Mouse (Mus musculus): ENCODE data around the gene Ktn1.

Ktn1 gene

DNA sequence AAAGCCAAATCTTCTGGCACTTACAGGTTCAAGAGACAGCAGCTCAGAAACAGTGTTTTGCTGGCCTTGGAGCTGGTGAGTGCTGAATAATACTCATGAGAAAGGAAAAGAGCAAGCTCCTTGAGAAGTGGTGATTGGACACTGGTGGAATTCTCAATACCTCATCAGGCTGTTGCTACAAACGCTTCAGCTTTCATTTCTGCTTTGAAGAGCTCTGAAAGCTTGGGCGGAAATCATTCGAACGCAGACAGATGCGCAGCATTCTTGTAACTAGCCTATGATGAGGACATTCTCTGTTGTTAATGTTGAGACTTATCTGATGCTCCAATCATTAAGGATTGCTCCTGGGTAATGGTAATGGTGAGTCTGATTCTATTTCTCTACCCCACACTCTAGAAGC is at the start of gene Ktn1:
Gene Ktn1 (plus strand): TSS at position 231 of the 400 bp plus-strand sequence.
- no peak for DNase-seq (ENCODE audit: low read depth, low spot score)

DNA sequence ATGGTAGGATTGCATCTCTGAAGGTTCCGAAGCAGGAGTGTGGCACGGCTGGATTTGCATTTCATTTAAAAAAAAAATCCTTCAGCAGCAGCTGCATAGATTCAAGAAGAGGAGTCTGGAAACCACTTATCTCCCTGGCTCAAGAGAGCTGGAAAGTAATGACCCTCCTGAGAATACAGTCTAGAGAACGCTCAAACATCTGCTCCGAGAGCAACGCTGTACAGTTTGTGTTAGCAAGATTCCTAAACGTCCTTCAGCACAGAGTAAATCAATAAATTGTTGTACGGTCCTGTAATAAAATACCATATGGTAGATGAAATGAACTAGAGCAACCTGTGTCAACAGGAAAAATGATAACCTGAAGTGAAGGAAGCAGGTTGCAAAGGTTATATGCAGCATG is 35.0 kb upstream of the Ktn1 start:
- DNase-seq (ENCODE audit: low read depth, low spot score), result no peak

DNA sequence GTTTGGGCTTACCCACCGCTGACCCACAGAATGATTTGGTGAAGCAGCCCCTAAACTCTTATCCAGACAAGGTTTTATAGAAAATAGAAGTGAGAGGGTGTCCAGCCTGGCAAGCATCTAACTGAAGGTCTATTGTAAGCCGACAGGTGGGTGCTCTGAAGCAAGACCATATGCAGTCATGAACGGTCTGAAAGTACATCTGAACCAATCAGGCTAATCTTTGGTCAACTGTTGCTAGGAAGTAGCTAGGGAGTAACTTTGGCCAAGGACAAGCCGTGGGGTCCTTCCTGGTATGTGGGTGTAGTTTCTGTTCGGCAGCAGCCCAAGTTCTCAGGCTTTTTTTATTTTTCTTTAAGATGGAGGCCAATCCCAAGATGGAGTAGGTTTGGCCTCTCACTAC is 29.4 kb upstream of the Ktn1 start:
- DNase-seq (ENCODE audit: low read depth, low spot score), result no peak

DNA sequence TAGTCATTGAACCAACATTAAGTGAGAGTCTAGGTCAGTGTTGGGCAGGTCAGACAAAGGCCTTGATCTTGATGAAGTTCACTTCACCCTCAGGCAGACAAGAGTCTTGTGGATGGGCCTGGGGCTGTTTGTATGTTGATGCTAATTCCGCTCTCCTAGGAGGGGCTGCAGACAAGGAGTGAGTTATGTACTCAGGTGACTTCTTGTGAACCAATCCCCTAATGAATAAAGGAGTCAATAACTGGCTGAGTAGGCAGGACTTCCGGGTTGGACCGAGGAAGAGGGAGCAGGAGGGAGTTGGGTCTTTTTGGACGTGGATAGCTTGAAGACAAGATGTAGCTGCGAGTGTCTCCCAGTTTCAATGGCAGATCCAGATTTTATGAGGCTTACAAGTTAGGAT is 26.3 kb upstream of the Ktn1 start:
- DNase-seq (ENCODE audit: low read depth, low spot score), result no peak

DNA sequence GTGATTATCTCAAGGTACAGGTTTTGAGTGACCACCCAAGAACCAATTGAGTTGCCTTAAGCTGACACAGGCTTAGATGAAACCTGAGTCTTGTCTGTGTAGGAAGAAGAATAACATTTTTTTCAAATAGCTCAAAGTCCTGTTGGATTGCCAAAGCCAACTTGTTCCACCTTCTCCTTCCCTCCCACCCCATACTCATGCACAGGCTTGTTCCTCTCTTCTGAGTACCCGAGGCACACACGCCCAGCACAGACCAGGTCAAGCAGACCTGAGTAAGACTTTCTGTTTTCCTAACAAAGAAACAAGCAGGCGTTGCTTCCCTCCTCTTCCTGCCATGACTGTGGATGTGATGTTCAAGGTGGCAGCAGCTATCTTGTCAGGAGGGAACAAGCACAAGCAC is 23.4 kb upstream of the Ktn1 start:
- no peak for DNase-seq (ENCODE audit: low read depth, low spot score)

DNA sequence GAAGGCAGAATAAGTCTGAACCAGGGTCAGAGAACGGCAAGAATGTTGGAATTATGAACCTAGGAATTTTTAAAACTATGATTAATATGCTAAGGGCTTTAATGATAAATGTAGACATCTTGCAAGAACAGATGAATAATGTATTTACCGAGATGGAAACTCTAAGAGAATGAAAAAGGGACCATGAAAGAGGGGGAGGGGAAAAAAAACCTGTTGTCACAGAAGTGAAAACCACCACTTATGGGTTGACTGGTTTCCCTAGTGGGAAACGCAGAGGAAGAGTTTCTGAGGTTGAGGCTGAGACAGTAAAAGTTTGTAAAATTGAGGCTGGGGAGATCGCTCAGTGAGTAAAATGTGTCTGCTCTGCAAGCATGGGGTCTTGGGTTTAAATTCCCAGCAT is 22.1 kb upstream of the Ktn1 start:
- DNase-seq (ENCODE audit: low read depth, low spot score), result no peak

DNA sequence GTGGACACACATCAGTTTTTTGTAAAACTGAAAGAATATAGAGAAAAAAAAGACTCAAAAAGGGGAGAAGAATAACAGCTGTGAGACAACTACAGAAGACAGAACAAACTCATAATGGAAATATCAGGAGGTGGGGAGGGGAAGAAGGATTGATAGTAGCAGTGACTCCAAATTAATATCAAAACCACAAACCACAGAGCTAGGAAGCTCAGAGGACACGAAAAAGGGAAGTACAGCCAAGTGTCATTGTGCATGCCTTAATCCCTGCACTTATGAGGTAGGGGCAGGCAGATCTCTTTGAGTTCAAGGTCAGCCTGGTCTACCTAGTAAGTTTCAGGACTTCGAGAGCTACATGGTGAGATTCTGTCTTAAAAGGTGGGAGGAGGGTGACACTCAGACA is 21.4 kb upstream of the Ktn1 start:
- DNase-seq (ENCODE audit: low read depth, low spot score), result no peak

DNA sequence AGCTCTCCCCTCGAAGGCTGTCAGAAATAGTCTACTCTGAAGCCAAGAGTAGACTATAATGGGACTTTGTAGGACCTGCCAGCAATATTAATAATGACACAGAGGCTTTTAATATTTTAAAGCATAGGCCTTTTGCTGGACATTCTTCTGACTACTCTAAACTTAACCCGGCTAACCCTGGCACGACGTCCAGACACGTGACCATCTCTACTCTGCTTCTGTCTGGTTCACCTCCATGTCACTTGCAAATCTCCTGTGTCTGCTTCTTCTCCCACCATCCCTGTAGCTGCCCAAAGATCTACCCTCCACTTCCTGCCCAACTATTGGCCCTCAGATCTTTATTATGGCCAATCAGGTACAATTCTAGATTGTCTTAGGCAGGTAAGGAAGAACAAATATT is 20.9 kb upstream of the Ktn1 start:
- DNase-seq (ENCODE audit: low read depth, low spot score), result no peak

DNA sequence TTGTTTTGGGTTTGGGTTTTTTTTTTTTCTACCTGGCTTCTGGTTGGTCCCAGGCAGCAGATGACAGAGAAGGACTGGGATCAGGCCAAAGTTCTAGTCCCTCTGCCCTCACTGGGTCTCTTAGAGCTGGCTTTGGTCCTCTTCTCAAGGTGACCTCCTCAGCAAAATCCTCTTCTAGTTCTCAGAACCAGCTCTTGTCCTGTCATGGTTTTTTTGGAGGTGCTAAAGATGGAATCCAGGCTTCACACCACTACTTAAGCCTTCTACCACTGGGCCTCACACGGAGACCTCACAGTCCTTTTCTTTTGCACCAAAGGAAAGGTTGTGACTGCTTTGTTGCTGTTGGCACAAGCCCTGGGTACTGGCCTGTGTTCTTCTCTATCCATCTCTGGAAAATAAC is 15.8 kb upstream of the Ktn1 start:
- no peak for DNase-seq (ENCODE audit: low read depth, low spot score)

DNA sequence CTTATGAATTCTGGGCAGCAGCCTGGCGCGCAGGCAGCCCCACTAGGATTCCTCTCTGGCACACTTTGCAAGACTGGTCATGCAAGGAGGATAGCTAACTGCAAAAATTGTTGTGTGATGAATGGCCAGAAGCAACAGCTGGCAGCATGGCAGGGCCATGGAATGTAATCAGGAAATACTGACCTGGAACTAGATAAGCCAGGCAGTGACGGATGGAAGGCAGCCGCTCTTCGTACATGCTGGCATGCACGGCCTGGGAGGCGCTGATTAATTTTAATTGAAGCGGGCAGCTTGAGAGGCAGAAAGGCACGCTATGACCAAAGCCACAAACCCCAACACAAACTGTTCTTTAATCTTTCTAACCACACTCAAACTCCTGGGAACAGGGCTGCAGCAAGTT is 13.8 kb upstream of the Ktn1 start:
- DNase-seq (ENCODE audit: low read depth, low spot score), result no peak

DNA sequence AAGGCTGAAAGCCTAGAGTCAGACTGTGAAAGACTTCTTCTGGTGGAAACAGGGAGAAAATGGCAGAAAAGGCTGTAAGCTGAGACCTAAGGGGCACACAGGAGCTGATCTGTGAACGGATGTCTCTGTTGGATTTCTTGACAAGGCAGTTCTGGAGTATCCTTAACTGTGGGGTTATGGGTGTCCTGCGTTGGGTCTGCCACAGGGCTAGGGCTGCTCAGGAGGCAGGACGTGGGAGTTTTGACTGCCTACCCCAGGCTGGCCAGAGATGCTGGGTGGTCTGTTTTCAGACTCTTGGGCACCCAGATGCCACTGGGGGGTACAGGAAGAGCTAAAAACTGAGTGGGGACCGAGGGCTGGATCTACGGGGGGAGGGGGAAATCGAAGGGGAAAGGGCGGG is 13.4 kb upstream of the Ktn1 start:
- no peak for DNase-seq (ENCODE audit: low read depth, low spot score)

DNA sequence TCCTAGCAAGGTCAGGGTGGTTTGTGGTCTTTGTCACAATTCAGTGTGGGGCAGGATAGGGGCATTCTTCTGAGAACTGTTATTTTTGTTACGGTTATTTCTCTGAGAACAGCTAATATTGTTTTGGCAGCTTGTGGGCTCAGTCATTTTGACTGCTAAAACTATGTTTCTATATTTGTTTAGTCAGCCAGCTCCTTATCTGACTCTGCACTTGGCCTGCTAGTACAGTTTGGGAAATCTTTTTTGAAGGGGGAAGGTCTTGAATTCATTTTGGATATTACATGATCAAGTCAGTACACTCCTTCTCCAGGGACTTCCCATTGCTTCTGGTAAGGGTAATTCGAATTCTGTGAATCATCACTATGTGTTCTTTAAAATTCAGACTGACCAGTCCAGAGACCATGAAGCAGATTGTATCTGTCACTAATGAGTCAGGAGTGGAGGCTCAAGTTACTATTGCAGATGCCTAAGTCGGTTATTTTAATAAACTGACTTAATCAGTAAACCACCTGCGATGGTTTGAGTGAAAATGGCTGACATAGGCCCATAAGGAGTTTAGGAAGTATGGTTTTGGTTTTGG is 9.8 kb upstream of the Ktn1 start:
- no peak for DNase-seq (ENCODE audit: low read depth, low spot score)

DNA sequence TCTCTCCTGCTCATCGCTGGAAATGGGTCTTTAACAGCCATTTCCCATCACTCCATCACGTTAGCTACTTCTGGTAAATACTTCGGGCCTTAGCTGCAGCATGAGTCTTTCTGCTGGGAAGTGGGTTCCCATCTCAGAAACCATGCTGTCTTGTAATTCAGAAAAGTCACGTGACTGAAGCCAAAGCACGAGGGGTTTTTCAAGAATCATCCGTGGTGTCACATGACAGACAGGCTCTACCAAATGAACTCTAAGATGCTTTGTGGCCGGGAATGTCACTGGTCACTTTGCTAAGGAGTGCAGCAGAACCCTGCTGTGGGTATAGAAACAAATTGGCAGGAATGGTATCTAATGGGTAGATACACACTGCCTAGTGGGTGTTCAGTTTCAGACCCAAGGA is 2.6 kb upstream of the Ktn1 start:
- DNase-seq (ENCODE audit: low read depth, low spot score), result no peak

DNA sequence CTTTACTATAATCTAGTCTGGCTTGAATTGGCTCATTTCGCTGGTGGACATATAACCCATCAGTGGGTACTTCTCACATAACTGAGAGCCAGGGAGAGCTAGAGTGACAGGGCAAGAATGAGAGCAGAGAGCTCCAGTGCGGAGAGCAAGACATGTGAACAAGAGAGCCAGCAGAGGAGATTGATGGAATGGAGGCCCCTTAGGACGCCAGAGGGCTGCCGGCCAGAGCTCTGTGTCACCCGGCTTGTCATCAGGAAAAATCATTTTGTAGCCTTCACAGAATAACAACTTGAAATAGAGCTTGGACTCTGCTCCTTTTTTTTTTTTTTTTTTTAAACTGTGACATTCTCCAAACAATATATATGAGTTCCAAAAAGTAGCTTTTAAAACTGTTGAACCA is 2.0 kb upstream of the Ktn1 start:
- no peak for DNase-seq (ENCODE audit: low read depth, low spot score)

DNA sequence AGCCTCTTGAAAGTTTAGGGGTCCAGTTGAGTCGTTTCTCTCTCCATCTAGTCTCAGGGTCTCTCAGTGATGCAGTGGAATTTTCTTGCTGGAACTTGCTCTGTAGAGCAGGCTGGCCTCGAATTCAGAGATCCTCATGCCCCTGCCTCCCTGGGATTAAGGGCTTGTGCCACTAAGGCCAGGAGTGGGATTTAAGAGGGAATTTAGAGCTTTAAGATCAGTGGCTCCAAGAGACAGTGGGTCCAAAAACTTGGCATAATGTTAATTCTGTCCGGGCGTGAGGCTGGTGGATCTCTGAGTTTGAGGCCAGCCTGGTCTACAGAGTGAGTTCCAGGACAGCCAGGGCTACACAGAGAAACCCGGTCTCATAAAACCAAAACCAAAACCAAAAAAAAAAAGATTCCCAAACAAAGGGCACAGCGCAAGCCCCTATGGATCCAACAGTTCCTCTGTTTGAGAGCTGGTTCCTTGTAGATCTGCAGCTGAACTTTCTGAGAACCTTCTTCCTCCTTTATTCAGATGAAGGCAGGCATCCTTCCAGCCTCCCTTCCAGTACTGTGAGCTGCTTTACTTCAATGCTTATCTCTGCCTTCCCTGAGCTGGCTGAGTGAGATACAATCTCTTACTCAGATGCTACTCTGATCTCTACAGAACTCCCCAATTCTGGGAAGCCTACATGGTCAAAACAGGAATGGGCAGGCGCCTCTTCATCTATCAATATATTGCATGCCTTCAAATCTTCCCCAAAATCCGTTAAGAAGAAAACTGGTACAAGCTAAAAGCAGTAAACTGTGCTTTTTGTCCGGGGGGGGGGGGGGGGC is 1.3 kb upstream of the Ktn1 start:
- DNase-seq (ENCODE audit: low read depth, low spot score), result no peak

DNA sequence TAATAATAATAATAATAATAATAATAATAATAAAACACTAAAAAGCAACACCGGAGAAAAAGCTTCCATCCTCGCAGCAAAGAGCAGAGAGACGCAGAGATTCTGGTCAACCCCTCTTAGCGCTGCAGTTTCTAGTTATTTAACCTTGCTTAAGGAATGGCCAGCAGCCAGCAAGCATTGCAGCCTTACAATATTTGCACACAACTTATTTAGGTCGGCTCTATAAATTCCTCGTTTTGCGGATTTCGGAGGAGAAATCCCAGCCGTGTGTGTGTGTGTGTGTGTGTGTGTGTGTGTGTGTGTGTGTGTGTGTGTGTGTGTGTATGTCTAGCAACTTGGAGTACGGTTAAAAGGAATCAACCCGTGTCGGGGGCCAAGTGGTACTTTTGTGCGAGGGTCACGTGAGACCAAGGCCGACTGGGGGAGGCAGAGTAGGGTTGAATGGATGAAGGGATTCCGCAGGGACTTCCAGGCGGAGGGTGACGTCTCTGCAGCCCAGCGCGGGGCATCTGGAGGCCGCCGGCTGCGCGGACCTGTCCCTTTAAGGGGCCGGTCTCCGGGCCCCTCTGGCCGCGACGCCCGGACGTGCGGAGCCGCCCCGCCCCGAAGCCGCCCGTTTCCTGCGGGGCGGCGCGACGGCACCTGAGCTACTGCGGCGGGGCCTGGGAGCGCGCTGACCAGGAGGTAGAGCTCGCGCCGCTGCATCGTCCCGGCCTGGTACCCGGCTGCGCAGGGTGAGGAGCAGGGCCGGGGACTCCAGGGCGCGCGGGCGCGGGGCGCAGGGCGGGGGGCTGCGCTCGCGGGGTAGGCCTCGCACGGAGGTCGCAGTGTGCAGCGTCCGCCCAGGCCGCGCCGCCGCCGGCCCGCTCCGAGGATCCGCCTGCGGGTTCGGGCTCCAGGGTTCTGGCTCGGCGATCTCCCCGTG is 720 bp downstream of the Ktn1 start:
- DNase-seq (ENCODE audit: low read depth, low spot score), result peak; percentile 14

DNA sequence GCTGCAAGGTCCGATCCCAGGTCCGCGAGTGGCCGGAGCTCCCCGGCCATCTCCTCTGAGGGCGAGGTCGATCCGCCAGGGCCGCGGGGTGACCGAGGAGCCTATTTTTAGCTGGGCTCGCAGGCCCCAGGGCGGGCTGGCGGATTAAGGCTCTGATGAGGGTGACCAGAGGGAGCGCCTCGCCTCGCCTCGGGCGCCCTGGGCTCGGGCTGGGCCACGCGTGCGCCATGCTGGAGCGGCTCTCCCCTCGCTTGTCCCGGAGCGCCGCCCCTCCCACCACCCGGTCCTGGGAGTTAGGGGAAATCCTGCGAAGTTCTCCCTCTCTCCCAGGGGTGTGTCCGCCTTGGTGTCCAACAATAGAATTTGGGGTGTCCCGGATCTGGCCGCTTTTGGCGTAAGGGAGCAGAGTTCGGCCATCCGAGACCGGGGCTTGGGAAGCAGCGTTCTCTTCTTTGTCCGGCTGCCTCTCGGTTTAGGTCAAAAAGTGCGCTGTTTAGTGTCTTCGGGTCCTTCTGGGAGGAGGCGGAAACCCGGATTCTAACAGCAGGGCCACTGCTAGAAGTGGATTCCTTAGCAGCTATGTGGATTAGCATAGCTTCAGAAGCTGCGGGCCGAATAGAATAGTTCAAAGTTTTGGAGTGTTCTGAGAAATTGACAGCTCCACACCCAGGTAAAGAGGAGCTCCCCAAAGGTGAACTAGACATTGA is 1.5 kb downstream of the Ktn1 start:
- DNase-seq (ENCODE audit: low read depth, low spot score), result peak; percentile 26

DNA sequence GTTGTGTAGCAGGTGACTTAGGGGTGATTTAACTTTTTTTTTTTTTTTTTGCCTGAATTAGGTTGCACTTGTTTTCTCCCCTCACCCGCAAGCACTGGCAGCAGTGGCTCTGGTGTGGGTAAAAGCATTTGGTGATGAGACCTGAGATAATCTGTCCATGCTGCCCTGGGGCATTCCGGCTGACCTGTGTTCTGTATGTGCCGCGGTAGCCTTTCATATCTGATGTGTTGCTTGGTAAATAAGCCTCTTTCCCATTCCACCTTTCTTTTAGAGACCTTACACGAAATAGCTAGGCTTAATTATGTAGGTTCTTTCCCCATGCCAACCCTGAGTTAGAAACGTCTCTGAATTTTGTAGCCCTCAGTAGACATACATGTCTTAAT is 2.1 kb downstream of the Ktn1 start:
- no peak for DNase-seq (ENCODE audit: low read depth, low spot score)

DNA sequence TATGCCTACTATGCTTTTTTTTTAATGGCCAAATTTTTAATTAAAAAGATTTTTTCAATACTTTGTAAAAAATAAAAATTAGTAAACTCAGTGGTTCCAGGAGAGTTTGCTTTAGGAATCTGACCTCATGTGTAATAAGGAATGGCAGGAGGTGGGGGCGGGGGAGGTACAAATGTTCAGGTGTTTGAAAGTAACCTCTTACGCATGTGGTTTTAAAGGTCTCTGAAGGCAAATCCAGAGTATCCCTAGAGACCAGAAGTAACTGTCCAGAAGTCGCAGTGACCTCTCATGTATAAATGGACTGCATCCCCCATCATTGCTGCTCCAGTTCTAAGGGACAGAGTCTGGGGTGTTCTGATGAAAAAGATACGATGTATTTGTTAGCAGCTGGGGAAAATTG is 3.0 kb downstream of the Ktn1 start:
- DNase-seq (ENCODE audit: low read depth, low spot score), result no peak

DNA sequence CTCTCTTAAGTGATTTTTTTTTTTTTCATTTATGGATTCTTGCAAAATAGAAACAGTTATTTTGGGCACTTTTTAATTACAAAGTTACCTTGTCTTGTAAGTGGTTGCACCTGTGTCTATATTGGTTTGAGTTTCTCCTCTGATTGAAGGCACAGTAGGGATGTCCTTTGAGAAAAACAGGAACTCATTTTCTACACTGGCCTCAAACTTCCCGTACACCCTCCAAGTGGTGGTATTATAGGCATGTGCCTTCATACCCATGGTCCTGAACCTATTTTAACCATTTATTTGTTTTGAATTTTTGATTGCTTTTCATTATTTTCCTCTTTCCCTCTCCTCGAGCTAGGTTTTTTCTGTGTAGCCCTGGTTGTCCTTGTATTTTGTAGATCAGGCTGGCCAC is 7.2 kb downstream of the Ktn1 start:
- no peak for DNase-seq (ENCODE audit: low read depth, low spot score)

DNA sequence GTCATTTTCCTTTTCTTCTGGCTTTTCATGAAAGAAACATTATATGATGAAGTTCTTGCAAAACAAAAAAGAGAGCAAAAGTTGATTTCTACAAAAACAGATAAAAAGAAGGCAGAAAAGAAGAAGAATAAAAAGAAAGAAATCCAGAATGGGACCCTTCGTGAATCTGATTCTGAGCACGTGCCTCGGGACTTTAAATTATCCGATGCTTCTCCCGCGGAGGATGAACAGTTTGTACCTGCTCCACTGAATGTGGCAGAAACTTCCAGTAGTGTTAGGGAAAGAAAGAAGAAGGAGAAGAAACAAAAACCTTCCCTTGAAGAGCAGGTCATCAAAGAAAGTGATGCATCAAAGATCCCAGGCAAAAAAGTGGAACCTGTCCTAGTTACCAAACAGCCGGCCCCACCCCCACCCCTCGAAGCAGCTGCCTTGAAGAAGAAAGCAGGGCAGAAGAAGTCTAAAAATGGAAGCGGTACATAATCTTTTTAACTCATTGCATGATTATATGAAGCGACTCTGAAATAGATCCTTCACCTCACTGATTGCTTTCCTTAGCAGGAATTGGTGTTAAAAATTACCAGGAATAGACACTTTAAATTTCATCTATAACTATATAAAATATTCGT is 15.7 kb downstream of the Ktn1 start:
- DNase-seq (ENCODE audit: low read depth, low spot score), result no peak

DNA sequence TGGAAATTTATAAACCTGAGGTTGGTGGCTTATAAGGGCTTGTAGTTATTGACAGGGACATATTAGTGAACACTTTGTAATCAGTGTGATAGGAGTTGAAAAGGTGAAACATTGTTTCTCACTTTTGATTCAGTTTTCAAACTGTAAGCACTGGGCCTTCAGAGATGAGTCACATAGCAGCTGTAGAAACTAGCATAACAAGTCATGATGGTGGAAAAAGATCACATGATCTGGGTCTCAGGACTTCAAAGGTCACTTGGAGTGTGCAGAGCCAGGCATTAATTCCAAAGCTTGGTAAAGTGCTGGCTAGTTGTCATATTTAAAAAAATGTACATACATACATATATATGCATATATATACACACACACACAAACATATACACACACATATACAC is 16.2 kb downstream of the Ktn1 start:
- DNase-seq (ENCODE audit: low read depth, low spot score), result no peak

Data from WW6 (cell line).